ENCODE assay signal across 32 mouse cellular contexts in the genomic region with DNA sequence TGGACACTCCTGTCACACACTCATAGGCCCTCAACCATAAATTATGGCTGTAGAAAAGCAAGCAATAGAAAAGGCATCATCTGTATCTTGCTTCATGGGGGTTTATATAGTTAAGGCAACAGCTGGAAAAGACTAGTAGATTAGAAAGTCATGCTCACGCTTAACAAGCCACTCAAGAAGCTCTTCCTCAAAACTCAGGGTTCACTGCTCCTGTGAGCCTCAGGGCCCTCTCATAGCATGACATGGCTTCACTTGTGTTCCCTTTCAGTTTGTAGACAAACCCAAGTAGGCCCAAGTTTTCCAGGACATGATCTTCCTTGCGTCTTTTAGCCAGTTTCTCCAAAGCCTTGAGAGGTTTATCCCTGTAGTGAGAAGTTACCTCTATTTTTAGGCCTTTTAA.
"Had no signal": no experiment of that assay in that cellular context is flagged by ENCODE, and none has a peak within 500 bp of the region (broad histone marks: within the 10 kb centered on the region; RNA-seq: fewer than 3 reads in every experiment).

No protein-coding gene starts in this region.

- DNase-seq: heart, adult 2 months; heart, postnatal 10 days; heart, postnatal 14 days; heart, postnatal 36 days; heart, postnatal 4 days; kidney, adult 11 months; kidney, adult 18-20 months; kidney, adult 2 months; kidney, adult 8-10 months; kidney, adult 9 months; kidney, postnatal 10 days; kidney, postnatal 14 days; kidney, postnatal 25 days; kidney, postnatal 36 days; kidney, postnatal 4 days; layer of hippocampus, adult 9-11 months; layer of hippocampus, postnatal 36 days had no signal

- ATAC-seq: hindbrain, embryonic 16.5 days; hindbrain, postnatal 0 days; inflammation-experienced regulatory T-cells, adult 6 months; intestine, embryonic 15.5 days; intestine, embryonic 16.5 days; intestine, postnatal 0 days had no signal

- H3K36me3 ChIP-seq: heart, embryonic 10.5 days; heart, embryonic 12.5 days; heart, embryonic 13.5 days; heart, embryonic 15.5 days; hindbrain, embryonic 10.5 days; hindbrain, embryonic 12.5 days; hindbrain, embryonic 13.5 days; hindbrain, embryonic 15.5 days; intestine, embryonic 15.5 days; kidney, embryonic 15.5 days had no signal

- H3K27me3 ChIP-seq: heart, embryonic 12.5 days; heart, embryonic 13.5 days; heart, embryonic 15.5 days; hindbrain, embryonic 12.5 days; hindbrain, embryonic 13.5 days; hindbrain, embryonic 15.5 days; intestine, embryonic 15.5 days; kidney, embryonic 15.5 days had no signal
